Mouse (Mus musculus) thymus, postnatal 10 days (tissue): Measurements from ENCODE around the gene Gbe1.

Source experiments
- DNase-seq, 2 experiments: peaks; one replicate each; pipeline ENCODE4 v3.0.0; 2021; ENCODE audit warnings: low spot score in 2 of 2

Gbe1 gene

DNA sequence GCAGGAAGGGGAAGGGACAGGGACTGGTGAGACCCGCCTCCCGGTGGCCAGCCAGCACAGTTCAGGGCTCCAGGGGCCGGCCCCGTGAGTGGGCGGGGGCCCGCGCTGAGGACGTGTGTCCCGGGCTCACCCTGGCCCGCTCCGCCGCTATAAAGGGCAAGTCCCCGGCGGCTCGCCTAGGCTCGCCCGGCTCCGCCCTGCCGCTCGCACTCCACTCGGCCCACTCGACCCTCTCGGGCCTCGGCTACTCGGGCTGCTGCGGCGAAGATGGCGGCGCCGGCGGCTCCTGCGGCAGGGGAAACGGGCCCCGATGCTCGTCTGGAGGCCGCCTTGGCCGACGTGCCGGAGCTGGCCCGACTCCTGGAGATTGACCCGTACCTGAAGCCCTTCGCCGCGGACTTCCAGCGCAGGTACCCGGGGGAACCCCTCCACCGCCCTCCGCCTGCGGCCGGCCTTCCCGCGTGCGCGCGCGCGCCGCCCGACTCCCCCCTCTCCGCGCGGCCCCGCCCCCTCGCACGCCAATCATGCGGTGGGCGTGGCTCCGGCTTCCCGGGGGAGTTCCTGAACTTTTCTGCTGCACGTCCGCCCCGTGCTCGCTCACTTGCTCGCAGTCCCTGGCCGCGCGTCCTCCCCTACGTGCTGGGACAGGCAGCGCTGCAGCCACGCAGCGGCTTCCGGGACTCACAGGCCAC lies at the start of gene Gbe1:
TSS of gene Gbe1 (plus strand) at position 64 of the 692 bp plus-strand sequence.
- DNase-seq, result peak; percentile 86 to 90

DNA sequence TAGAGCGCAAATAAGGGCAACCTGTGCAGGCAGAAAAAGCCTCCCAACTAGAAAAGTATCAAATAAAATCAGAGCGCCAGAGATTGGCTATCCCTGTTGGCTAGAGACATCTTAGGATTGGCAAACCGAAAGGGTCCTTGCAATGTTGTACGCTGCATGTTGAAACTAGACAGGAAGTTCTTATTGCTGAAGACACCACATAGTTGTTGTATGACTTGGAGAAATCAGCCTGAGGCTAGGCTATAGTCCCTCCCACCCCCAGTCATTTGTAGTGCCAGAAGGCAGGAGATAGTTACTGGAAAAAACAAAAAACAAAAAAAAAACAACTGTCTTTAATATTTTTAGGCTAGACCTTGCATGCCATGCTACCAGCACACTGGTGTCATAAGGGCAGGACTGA lies 3.1 kb upstream of the Gbe1 start:
- DNase-seq, result no peak

DNA sequence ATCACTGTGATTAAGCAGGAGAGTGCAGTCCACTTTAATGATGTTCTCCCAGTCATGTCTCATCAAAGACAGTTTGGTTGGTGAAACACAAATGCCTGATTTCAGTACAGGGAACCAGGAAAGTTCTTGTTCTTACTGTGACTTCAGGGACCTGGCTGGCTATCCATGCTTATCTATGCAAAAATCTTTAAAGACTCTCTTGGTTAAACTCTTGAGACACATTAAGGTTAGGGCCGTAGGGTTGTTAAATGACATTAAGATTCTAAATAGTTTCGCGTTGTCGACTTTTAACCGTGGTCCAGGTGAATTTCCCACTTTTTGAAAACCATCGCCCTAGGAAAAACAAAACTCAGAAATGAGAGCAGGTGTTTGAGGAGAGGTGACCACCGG lies 258 bp upstream of the Gbe1 start:
- no peak for DNase-seq

DNA sequence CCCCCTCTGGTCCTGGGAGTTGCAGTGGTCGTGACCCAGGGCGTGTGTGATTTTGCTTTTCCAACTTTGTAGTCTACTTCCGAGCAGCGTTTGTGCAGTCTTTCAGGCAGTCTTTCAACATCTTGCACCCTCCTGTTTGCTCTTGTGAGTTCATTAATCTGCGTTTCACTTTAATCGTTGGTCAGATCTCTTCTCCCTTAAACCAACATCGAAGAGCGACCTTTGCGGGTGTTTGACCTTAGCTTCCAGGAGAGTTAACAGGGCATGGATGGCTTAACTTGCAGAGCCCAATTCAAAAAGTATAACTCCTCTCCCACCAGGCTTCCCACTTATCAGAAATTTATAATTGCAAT lies 805 bp downstream of the Gbe1 start:
- no peak for DNase-seq

DNA sequence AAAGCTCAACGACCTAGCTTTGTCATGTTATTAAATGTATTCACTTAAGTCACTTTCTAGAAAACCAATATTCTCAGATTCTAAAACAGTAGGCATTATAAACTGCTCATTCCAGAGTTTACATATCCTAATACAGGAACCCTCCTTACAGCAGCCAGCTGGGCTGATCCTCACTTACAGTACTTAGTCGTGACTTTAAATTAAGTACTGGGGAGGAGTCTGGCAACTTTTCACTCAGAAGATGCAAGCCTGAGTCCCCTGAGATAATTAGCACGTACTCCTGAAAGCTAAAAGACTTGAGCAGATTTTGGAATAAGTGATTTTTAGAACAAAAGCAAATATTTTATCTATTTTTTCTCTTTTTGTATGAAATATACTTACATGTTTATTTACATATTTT lies 1.5 kb downstream of the Gbe1 start:
- DNase-seq, result no peak

DNA sequence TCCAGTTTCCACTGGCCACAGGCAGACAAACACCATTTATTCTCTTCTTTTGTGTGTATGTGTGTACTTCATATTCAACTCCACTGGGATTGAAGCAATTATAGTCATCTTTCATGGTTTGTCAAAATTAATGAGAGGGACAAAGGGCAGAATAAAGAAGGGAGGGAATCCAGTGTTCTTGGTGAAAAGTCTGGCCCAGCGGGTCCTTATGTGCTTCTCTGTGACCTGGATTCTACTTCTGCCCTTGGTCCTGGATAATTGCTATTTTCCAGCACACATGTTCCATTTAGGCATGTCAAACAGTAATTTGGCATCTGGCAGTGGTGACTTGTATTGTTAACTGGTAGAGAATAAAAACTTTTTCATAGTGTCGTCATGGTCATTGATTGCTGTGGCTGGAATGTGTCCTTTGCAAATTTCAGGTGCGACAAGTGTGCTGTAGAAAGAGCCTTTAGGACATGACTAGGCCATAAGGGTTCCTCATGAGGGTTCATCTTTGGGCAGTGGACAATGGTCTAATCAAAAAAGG lies 2.2 kb downstream of the Gbe1 start:
- no peak for DNase-seq

DNA sequence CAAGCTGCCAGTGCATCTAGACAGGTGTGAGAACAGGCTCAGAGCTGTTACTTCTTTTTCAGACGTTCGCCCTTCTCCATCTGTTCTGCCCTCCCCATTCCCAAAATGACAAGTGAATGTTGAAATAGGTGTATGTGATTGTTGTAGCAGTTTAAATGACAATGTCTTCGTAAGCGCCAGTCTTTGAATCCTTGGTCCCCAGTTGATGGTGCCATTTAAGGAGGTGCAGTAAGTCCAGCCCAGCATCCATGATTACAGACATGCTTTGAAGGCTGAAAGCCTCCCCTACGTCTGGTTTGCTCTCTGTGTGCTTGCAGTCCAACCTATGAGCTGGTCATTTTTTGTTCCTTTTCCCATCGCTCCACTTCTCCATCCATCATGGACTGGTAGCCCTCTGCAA lies 5.6 kb downstream of the Gbe1 start:
- no peak for DNase-seq

DNA sequence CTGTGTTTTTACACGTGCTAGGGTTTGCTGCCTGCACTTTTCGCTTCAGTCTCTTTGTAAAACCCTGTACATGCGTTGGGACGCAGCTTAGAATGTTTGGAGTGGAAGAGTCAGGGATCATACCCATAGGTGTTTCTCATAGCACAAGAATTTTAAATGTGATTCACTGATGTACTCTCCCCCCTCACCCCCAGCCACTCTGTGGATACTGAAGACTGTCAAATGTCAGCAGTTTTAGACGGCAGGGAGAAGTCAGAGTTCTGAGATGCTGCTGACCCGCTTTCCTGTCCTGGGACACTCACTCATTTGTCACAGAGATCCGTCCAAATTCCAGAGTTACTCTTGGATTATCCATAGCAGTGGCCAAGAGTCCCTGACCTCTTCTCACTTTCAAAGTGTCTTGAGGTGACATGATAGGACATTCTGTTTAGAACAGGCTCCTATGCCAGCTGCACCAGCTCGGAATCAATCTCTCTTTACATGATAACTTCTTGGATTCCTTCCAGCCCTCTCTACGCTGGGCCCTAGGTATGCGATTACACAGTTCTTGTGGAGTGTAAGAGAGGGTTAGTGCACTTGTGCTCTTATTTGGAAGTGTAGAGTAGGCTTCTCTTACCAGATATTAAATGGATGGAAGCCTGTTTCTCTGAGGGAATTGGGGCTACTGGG lies 7.0 kb downstream of the Gbe1 start:
- no peak for DNase-seq

DNA sequence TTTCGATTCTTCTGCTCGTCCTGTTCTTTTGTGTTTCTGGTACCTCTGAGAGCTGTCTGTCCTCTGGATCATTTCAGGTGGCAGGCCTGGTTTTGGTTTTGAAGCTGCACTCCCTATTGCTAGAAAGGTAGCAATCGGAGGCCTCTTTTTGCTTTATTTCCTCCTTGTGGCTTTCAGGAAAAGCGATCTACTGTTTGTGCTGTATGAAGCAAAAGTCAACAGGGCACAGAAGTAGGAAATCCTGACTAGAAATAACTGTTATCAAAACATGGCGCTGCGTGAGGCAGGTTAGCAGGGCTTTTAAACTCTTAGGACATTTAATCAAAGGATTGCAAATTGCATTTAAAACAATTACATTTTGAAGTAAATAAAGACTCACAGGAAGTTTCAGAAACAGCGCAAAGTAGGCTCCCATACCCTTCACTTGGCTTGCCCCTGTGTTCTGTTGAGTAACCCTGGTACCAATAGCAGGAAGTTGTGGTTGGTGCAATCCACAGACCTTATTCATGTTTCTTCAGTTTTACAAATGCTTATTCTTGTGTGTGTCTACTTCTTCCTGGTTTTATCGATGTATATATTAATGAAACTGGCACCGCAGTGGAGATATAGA lies 12.7 kb downstream of the Gbe1 start:
- DNase-seq, result peak; percentile 14 to 32

DNA sequence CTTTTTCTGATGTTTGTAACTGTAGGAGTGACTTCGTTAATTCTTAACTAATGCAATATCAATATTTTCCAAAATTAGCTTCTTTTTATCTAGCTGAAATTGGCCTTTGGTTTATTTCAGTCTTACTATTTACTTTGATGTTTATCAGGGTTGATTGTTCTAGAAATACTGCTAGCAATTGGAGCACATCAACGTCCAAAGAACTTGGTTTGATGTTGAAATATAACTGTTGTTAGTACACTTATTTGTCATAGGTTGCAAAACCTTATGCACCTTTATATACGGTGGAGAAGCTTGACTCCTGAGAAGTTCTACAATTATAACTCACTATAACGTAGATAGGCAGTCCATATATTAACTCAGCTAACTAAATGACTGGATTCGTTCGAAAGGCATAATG lies 14.8 kb downstream of the Gbe1 start:
- DNase-seq, result no peak

DNA sequence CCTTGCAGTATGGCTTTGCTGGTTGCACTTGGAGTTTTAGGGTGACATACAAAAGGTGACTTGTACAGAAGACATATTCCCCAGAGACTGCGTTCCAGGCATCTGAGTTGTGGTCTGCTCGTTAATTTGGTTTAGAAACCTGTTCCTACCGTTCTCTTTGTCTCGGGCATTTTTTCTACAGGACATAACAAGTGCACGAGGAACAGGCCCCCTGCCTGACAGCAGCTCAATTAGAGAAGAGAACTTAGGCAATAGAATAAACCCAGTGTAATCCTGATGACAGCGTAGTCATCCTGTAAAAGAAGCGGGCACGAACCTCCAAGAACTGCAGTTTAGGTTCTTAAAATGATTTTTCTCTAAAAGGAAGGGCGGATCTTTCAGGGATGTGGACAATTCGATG lies 15.3 kb downstream of the Gbe1 start:
- no peak for DNase-seq

DNA sequence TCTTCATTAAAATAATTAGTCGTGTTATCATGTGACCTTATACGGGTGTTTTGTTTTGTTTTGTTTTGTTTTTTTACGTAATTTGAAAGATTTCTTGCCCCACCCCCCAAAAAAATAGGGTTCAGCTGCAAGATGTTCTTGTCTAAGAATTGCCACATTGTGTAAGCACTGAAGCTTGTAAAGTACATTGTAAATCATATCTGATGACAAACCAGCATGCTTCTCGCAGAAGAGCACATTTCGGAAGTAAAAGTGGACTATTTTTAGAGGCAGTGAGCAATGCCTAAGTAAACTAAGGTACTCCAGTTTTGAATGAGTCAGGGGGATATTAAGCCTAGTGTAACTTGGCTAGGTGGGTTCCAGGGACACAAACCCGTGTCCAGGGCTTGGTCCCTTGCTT lies 15.7 kb downstream of the Gbe1 start:
- DNase-seq, result no peak

DNA sequence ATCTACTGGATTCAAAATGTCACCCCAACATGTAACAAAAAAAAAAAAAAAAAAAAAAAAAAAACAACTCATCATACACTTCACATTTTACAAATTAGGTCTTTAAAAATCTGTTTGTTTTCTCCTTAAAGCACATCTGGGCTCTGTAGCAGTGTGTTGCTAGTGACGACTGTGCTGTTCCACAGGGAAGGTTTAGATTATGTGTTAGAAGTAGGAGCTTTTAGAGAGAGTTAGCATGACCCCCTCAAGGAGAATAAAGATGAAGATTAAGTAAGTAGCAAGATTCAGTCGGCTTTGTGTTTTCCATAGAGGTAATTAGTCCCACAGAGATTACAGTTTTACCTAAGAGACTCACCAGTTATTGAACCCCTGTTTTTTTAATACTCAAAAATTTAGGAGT lies 16.3 kb downstream of the Gbe1 start:
- DNase-seq, result no peak

DNA sequence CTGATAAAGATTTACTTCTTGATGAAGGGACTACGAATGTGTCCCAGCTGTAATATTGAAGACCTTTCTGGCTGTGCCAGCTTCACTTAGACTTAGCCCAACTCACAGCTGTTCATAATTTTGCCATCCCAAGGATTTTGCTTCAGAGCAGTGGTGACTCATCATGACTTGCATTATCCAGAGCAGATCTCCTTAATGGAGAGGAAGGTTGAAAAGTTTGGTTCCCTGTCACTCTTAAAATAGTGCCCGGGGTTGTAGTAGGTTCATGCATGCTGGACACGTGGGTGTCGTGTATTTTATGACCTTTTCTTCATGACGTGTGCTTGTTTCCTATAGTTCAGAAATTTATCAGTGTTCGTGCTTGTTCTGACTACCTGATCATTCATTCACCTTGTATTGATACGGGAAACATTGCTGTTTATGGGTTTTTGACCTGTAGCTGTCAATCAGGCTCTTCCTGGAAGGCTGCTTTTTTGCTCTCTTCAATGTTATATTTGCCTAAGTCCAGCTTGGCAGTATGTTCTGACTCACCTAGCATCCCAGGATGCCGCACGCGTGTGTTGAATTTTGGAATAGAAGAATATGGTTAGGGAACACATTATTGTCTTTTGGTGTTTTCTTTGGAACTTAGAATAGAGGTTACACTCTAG lies 17.0 kb downstream of the Gbe1 start:
- no peak for DNase-seq

DNA sequence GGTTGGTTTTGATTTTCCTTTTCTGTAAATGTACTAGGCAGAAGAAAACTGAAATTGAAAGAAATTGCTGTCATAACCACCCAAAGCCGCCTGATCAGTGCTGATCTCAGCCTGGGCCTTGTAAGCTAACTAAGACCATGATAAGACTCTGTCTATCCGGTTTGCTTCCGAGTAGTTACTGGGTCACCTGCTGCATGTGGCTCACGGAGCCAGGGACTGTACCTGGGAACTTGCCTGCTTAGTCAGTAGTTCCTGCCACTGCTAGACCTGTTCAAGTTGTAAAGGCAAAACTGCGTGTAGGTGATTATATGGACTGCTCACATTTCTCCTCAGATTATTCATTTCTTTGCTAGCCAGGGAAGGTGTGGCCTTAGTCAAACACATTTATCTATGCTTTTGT lies 21.1 kb downstream of the Gbe1 start:
- DNase-seq, result no peak

DNA sequence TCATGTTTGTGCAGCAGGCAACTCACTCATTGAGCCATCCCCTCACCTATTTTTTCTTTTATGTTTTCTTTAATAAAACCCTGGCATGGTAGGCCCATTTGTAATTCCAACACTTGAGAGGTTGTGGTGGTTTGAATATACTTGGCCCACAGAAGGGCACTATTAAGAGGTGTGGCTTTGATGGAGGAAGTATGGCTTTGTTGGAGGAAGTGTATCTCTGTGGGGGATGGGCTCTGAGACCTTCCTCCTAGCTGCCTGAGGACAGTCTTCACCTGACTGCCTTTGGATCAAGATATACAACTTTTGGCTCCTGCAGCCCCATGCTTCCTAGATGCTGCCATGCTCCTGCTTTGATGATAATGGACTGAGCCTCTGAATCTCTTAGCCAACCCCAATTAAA lies 21.7 kb downstream of the Gbe1 start:
- no peak for DNase-seq

DNA sequence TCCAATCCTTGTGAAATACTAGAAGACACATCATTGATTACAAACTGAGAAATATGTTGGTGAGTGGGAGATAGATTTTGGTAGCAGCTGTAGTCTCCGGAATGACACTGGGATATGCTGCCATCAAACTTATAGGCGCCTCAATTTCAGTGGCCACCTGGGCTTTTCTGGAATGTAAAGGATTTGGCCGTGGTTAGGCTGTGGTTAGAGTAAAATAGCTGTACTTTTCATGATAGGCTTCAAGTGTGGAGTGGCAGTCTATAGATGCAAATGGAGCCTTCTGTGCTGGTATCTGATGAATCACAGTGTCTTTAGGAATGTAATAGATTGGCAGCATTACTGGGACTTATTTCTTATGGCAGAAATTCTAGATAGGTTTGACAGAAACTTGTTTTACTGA lies 23.9 kb downstream of the Gbe1 start:
- no peak for DNase-seq

DNA sequence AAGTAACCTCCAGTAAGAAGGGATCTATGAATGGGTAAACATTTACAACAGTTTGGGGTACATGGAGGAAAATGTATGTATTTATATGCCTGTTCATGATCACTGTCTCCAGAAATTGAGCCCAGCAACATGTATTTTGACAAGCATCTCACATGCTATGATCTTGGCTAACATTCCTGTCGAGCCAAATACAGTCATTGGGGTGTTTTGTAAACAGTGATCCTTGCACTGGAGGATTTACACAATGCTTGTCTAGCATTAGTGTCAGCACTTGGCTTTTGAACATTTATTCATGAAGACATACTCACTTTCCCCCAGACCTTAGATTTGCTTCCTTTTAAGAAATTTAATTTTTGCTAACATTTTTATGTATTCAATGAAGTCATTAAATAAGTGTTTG lies 30.7 kb downstream of the Gbe1 start:
- no peak for DNase-seq

DNA sequence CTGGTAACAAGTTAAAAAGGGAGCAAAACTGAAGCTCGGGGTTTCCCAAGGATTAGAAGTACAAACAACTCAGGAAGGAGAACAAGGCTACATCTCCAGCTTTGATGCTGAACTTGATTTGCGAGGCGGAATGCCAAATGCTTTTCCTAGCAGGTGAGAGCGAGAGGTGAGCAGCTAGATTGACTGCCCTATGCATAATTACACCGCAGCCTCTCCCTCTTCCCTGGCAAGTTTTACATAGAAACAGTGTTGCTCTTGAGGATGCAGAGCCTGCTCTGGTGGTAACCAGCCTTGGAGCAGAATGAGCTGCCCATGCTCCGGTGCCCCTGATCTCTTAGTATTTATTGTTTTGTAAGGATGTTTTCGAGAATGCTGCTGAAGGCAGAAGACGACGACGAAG lies 31.9 kb downstream of the Gbe1 start:
- DNase-seq, result no peak

DNA sequence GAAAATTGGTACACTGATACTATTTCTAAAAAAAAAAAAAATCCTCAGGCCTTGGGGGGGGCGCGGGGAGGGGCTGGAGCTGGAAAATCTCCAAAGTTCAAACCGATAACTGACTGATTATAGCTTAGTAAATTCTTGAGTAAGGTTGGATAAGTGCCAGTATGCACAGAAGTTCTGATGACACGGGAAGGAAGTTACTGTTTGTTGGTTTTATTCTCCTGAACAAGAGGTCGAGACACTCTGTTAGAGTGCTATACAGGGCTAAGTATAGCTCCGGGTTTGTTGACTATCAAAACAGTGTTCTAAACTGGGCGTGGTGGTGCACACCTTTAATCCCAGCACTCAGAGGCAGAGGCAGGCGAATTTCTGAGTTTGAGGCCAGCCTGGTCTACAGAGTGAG lies 36.3 kb downstream of the Gbe1 start:
- DNase-seq, result no peak

DNA sequence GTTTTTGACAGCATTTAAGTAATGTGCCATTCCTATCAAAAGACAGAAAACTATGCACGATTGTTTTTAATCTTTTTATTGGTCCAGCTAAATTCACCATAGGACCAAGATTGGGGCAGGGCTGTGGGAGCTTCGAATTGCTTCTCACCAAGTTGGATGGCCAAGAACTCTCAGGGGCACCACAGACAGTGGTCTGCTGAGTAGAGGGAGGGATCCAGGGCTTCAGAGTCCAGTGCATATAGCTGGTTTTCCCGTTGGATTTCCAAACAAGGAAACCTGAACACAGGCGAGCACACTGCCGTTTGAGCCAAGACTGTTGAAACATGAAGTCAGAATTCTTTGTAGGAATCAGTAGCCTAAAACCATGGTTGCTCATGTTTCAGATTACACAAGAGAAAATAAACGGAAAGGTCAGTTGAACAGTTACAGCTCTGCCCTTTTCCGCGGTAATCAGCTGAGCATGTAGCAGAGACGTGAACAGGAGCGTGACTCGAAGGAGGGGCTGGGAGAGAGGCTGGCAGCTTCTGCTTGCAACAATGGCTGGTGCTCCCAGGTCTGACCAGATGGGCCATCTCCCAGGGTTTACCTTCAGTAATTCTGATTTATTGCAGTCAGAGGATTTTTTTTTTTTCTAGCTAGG lies 38.0 kb downstream of the Gbe1 start:
- no peak for DNase-seq

DNA sequence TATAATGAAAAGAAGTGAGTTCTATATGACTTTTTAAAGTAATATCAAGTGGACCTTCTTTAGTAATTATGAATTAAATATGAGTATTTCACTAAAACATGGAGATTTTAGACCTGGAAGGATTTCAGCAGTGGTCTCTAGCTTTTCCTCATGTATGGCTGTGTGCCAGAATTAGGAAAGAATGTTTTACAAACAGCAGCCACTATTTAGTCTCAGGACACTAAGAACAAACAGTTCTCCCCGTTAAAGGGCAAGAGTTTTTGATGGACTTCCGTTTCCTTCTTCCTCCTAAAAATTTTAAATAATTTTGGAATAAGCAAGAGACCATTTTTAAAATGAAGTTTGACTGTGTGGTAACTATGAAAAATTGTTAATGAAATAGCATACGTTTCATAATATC lies 38.8 kb downstream of the Gbe1 start:
- DNase-seq, result no peak
